Mouse (Mus musculus) MEL (cell line): Measurements from ENCODE around the gene Ucp2. TPM values are rescaled to one million over a fixed set of nuclear protein-coding genes. Genes with fewer than 3 reads are reported as not detected.
A peak's percentile ranks its signal among the peaks of the same experiment; 100 is the strongest.

Source experiments
- DNase-seq: peaks from one replicate; pipeline ENCODE4 v3.0.0; 2011; ENCODE audit warnings: low read depth, low spot score
- H3K27ac ChIP-seq: 2 replicates; pipeline ENCODE4 v1.5.1; 2012; ENCODE audit warnings: low read depth, mild to moderate bottlenecking, control low read depth, low read length, moderate library complexity; ENCODE audit not compliant: control insufficient read depth
- H3K27me3 ChIP-seq, 2 experiments: fragments of 150-350 bp in 1 of 2; sonication (generic) in 1 of 2; 2 replicates each; pipeline ENCODE4 v1.6.1; 2012; ENCODE audit warnings: low read length in 2 of 2, mild to moderate bottlenecking in 2 of 2, improper control_type of control experiment in 1 of 2, moderate library complexity in 1 of 2; ENCODE audit not compliant: insufficient read depth in 2 of 2, control insufficient read depth in 1 of 2
- H3K36me3 ChIP-seq, 2 experiments: 2 replicates each; pipeline ENCODE4 v1.6.1; 2012 to 2014; ENCODE audit warnings: low read length in 2 of 2, improper control_type of control experiment in 1 of 2, inconsistent platforms in 1 of 2, mild to moderate bottlenecking in 1 of 2; ENCODE audit not compliant: insufficient read depth in 2 of 2, control insufficient read depth in 1 of 2
- H3K4me1 ChIP-seq, 2 experiments: fragments of 150-350 bp in 1 of 2; sonication (generic) in 1 of 2; 2 replicates each; pipeline ENCODE4 v1.6.1; 2012; ENCODE audit warnings: low read length in 2 of 2, improper control_type of control experiment in 1 of 2, mild to moderate bottlenecking in 1 of 2; ENCODE audit not compliant: insufficient read depth in 2 of 2, control insufficient read depth in 1 of 2
- H3K4me3 ChIP-seq, 2 experiments: fragments of 150-350 bp in 1 of 2; sonication (generic) in 1 of 2; 2 replicates each; pipeline ENCODE4 v1.5.1; 2012; ENCODE audit warnings: low read depth in 2 of 2, low read length in 2 of 2, mild to moderate bottlenecking in 2 of 2, moderate library complexity in 2 of 2, control low read depth in 1 of 2, improper control_type of control experiment in 1 of 2; ENCODE audit not compliant: control insufficient read depth in 1 of 2, insufficient read depth in 1 of 2
- H3K79me2 ChIP-seq: 2 replicates; pipeline ENCODE4 v1.6.1; 2012; ENCODE audit warnings: mild to moderate bottlenecking, low read length, moderate library complexity; ENCODE audit not compliant: control insufficient read depth, poor library complexity, insufficient read depth
- H3K9ac ChIP-seq: 2 replicates; pipeline ENCODE4 v1.6.1; 2012; ENCODE audit warnings: low read depth, mild to moderate bottlenecking, control low read depth, low read length, moderate library complexity; ENCODE audit not compliant: control insufficient read depth, poor library complexity, severe bottlenecking
- H3K9me3 ChIP-seq: fragments of 150-350 bp; sonication (generic); replicated peaks from 2 replicates; pipeline ENCODE4 v1.6.1; 2012; ENCODE audit warnings: mild to moderate bottlenecking, low read length, improper control_type of control experiment, moderate library complexity; ENCODE audit not compliant: insufficient read depth
- CHD1 ChIP-seq: IDR thresholded peaks from 2 replicates; pipeline ENCODE4 v1.6.1; 2012; ENCODE audit warnings: low read depth, mild to moderate bottlenecking, inconsistent platforms, low read length, improper control_type of control experiment
- CTCF ChIP-seq, 3 experiments: IDR thresholded peaks in 2 of 3; conservative IDR thresholded peaks in 1 of 3; 2 replicates each; pipeline ENCODE4 v1.5.1; 2011 to 2012; ENCODE audit warnings: low read length in 3 of 3, low read depth in 2 of 3, mild to moderate bottlenecking in 2 of 3, improper control_type of control experiment in 1 of 3, inconsistent platforms in 1 of 3, mixed read lengths in 1 of 3, moderate library complexity in 1 of 3; ENCODE audit not compliant: control insufficient read depth in 1 of 3, insufficient read depth in 1 of 3, poor library complexity in 1 of 3, severe bottlenecking in 1 of 3
- ELF1 ChIP-seq: IDR thresholded peaks from 2 replicates; pipeline ENCODE4 v1.6.1; 2014; ENCODE audit warnings: low read depth, mild to moderate bottlenecking, inconsistent platforms, low read length, improper control_type of control experiment, moderate library complexity
- HCFC1 ChIP-seq: IDR thresholded peaks from 2 replicates; pipeline ENCODE4 v1.6.1; 2012; ENCODE audit warnings: low read depth, mild to moderate bottlenecking, inconsistent platforms, low read length, improper control_type of control experiment, moderate library complexity
- MAZ ChIP-seq: IDR thresholded peaks from 2 replicates; pipeline ENCODE4 v1.6.1; 2012; ENCODE audit warnings: low read depth, mild to moderate bottlenecking, inconsistent platforms, low read length, improper control_type of control experiment
- MXI1 ChIP-seq: IDR thresholded peaks from 2 replicates; pipeline ENCODE4 v1.6.1; 2011; ENCODE audit warnings: mild to moderate bottlenecking, low read depth, low read length, improper control_type of control experiment
- NELFE ChIP-seq: IDR thresholded peaks from 2 replicates; pipeline ENCODE4 v1.6.1; 2011; ENCODE audit warnings: low read depth, low read length, improper control_type of control experiment
- POLR2A ChIP-seq, 2 experiments: IDR thresholded peaks; 2 replicates each; pipeline ENCODE4 v1.6.1; 2011 to 2012; ENCODE audit warnings: low read length in 2 of 2, mild to moderate bottlenecking in 2 of 2, control low read depth in 1 of 2, improper control_type of control experiment in 1 of 2, low read depth in 1 of 2, moderate library complexity in 1 of 2; ENCODE audit not compliant: control insufficient read depth in 1 of 2, insufficient read depth in 1 of 2, poor library complexity in 1 of 2
- POLR2AphosphoS2 ChIP-seq: IDR thresholded peaks from 2 replicates; pipeline ENCODE4 v1.6.1; 2011; ENCODE audit warnings: low read length, improper control_type of control experiment
- POLR2AphosphoS5 ChIP-seq: IDR thresholded peaks from 2 replicates; pipeline ENCODE4 v1.6.1; 2012; ENCODE audit warnings: low read depth, borderline replicate concordance, mild to moderate bottlenecking, inconsistent platforms, low read length, moderate library complexity, mixed read lengths
- RAD21 ChIP-seq: IDR thresholded peaks from 2 replicates; pipeline ENCODE4 v1.6.1; 2011; ENCODE audit warnings: mild to moderate bottlenecking, low read depth, low read length, improper control_type of control experiment
- RCOR1 ChIP-seq: IDR thresholded peaks from 2 replicates; pipeline ENCODE4 v1.6.1; 2012; ENCODE audit warnings: low read depth, mild to moderate bottlenecking, inconsistent platforms, low read length, improper control_type of control experiment
- TCF12 ChIP-seq: IDR thresholded peaks from 2 replicates; pipeline ENCODE4 v1.6.1; 2014; ENCODE audit warnings: low read depth, mild to moderate bottlenecking, inconsistent platforms, low read length, improper control_type of control experiment, moderate library complexity
- USF1 ChIP-seq: IDR thresholded peaks from 2 replicates; pipeline ENCODE4 v1.6.1; 2014; ENCODE audit warnings: low read depth, mild to moderate bottlenecking, inconsistent platforms, low read length, improper control_type of control experiment, moderate library complexity
- ZMIZ1 ChIP-seq: IDR thresholded peaks from 2 replicates; pipeline ENCODE4 v1.6.1; 2012; ENCODE audit warnings: low read depth, mild to moderate bottlenecking, inconsistent platforms, low read length, improper control_type of control experiment, moderate library complexity
- polyA plus RNA-seq, 2 experiments: library from polyadenylated mRNA; stranded (reverse) in 1 of 2; unstranded in 1 of 2; fragments of >175 nt in 1 of 2; fragments of >200 nt in 1 of 2; gene quantifications; 2 replicates each; pipeline versions ENCODE4 v1.2.1 to v1.2.4; 2012; ENCODE audit warnings: low replicate concordance in 2 of 2, low read depth in 1 of 2; ENCODE audit not compliant: insufficient read length in 2 of 2, insufficient read depth in 1 of 2, missing spikeins in 1 of 2
- total RNA-seq: library from RNA; depleted of rRNA; stranded (reverse); fragments of 300-350 nt; gene quantifications from 2 replicates; pipeline ENCODE4 v1.2.3, GENCODE M21; 2012

Ucp2 gene
- total and polyA plus RNA-seq, 3 experiments: 139 to 724 TPM; not detected in 1

DNA sequence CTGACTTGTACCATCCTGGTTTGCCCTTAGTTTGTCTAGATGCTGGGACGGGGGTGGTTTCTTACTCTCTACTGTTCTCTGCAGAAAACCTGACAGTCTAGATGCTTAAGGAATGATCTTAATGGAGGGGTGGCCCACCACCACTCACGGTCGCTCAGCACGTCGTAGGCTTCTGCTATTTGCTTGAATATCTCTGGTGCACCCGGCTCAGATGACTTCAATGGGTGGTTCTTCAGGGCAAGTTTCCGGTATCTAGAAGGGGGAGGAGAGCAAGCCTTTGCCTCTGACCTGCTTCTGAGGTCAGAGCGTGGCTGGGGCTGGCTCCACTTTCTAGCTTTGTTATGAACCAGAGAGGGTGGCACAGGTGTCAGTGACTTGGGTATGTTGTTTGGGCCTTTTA, 18.5 kb downstream of the Ucp2 start:
- Histone ChIP-seq H3K27me3 (no peaks in the 10 kb centered on the region; a peak in 1 of 4 replicates), H3K9me3 (no peaks in the 10 kb centered on the region), H3K36me3 (peaks cover 0 to 5% of the 10 kb centered on the region in 2 experiments; a peak in 2 of 4 replicates), H3K4me3 (peak overlapping the region; percentile 40 to 64), H3K79me2 (no peaks in the 10 kb centered on the region), H3K4me1 (peaks cover 2 to 15% of the 10 kb centered on the region in 2 experiments; a peak in 2 of 4 replicates), H3K27ac (peak overlapping the region; percentile 13; the same call in 1 of the 2 replicates), H3K9ac (peak overlapping the region; percentile 41)
- DNase-seq: peak; percentile 75
- 0 out of 2 replicates have a peak, but pooled peaks have one; percentile 11 for TF ChIP-seq USF1
- no peak for TF ChIP-seq RAD21
- TF ChIP-seq POLR2A (IDR thresholded peaks at IDR 0.05; ENCODE audit: control insufficient read depth in 1 of 2, insufficient read depth in 1 of 2, low read depth in 1 of 2, low read length in 2 of 2, poor library complexity in 1 of 2): peak; percentile 26 to 63; a peak in 2 of 4 replicates
- peak; percentile 29; the same call in 1 of the 2 replicates for TF ChIP-seq TCF12
- TF ChIP-seq POLR2AphosphoS5: no peak
- peak; percentile 46; the same call in 1 of the 2 replicates for TF ChIP-seq HCFC1
- peak; percentile 42; the same call in 1 of the 2 replicates for TF ChIP-seq NELFE
- 0 out of 2 replicates have a peak, but pooled peaks have one; percentile 26 for TF ChIP-seq ELF1
- TF ChIP-seq POLR2AphosphoS2: no peak
- TF ChIP-seq MAZ: peak; percentile 45; the same call in 1 of the 2 replicates
- 0 out of 2 replicates have a peak, but pooled peaks have one; percentile 20 for TF ChIP-seq RCOR1
- 0 out of 2 replicates have a peak, but pooled peaks have one; percentile 32 for TF ChIP-seq ZMIZ1

GRCm38 (mm10) chr7:100514573-100514972, 21.4 kb downstream of the Ucp2 start, which contains the start of gene Dnajb13:
Dnajb13 (minus strand) TSS chr7:100514960.
- H3K4me1 ChIP-seq: peaks cover 0 to 5% of the 10 kb centered on the region in 2 experiments; a peak in 1 of 4 replicates
- H3K27ac ChIP-seq: no peak within 1 kb of the TSS
- no peak within 1 kb of the TSS for H3K9ac ChIP-seq
- H3K9me3 ChIP-seq: no peaks in the 10 kb centered on the region
- no peak within 1 kb of the TSS for H3K4me3 ChIP-seq
- H3K79me2 ChIP-seq: no peaks in the 10 kb centered on the region
- DNase-seq: no peak
- no peak for TF ChIP-seq MXI1
- no peak for TF ChIP-seq CTCF (IDR thresholded peaks at IDR 0.05 in 2 of 3, conservative IDR thresholded peaks at IDR 0.05 in 1 of 3; ENCODE audit: control insufficient read depth in 1 of 3, insufficient read depth in 1 of 3, low read depth in 2 of 3, low read length in 3 of 3, poor library complexity in 1 of 3, severe bottlenecking in 1 of 3)
- TF ChIP-seq CHD1: no peak
- TF ChIP-seq HCFC1: peak; percentile 63; the same call in 1 of the 2 replicates
- H3K27me3 ChIP-seq: no peaks in the 10 kb centered on the region; a peak in 1 of 4 replicates
- H3K36me3 ChIP-seq: no peaks in the 10 kb centered on the region; a peak in 1 of 4 replicates
